Comparison of ENCODE assay signal across 24 mouse cellular contexts in genomic region chr4:47051905-47052304, GRCm38 (mm10). TPM values are rescaled to one million over a fixed set of nuclear protein-coding genes. Genes with fewer than 3 reads are reported as not detected.
DNase-seq lines count a peak whose midpoint lies in the region; ATAC-seq and TF ChIP-seq lines count a peak whose summit lies in the region.
"Had no signal": no experiment of that assay in that cellular context is flagged by ENCODE, and none has a peak within 500 bp of the region (broad histone marks: within the 10 kb centered on the region; RNA-seq: fewer than 3 reads in every experiment).

No protein-coding gene starts in this region.

- no peaks in the 10 kb centered on the region for H3K9me3 ChIP-seq in hindbrain, postnatal 0 days (ENCODE audit: low read length)
- peaks cover 5% of the 10 kb centered on the region; the same call in 1 of the 2 replicates for H3K9me3 ChIP-seq in hindbrain, embryonic 10.5 days
- no peaks in the 10 kb centered on the region for H3K9me3 ChIP-seq in kidney, postnatal 0 days (replicated peaks; ENCODE audit: low read length)
- H3K9me3 ChIP-seq: heart, embryonic 12.5 days; hindbrain, embryonic 15.5 days had no signal

- H3K9ac ChIP-seq in hindbrain, postnatal 0 days (replicated peaks; ENCODE audit: low read length) = no peak overlapping the region
- H3K9ac ChIP-seq in kidney, postnatal 0 days (ENCODE audit: low read depth, low read length) = no peak overlapping the region
- H3K9ac ChIP-seq: heart, embryonic 12.5 days; hindbrain, embryonic 15.5 days; liver, embryonic 14.5 days had no signal

- no peaks in the 10 kb centered on the region for H3K36me3 ChIP-seq in hindbrain, postnatal 0 days (ENCODE audit: insufficient read depth, low read length)
- H3K36me3 ChIP-seq in hindbrain, embryonic 10.5 days = no peaks in the 10 kb centered on the region
- 0 out of 2 replicates have a peak, but pooled peaks cover 2% of the 10 kb centered on the region for H3K36me3 ChIP-seq in kidney, postnatal 0 days (ENCODE audit: insufficient read depth, low read length)
- H3K36me3 ChIP-seq: heart, embryonic 12.5 days; hindbrain, embryonic 15.5 days; midbrain, embryonic 10.5 days had no signal

- H3K27me3 ChIP-seq in hindbrain, postnatal 0 days (ENCODE audit: insufficient read depth, low read length) = no peaks in the 10 kb centered on the region
- peaks cover 42% of the 10 kb centered on the region for H3K27me3 ChIP-seq in hindbrain, embryonic 10.5 days (ENCODE audit: insufficient read depth, poor library complexity, severe bottlenecking)
- no peaks in the 10 kb centered on the region for H3K27me3 ChIP-seq in kidney, postnatal 0 days (ENCODE audit: insufficient read depth, low read length)
- H3K27me3 ChIP-seq: hindbrain, embryonic 15.5 days had no signal

- no peak for ATAC-seq in hindbrain, postnatal 0 days
- no peak for ATAC-seq in kidney, postnatal 0 days (replicated peaks; ENCODE audit: low FRiP score, low read depth)
- ATAC-seq in monocyte, adult 5-6 weeks (replicated peaks; ENCODE audit: insufficient number of reproducible peaks, low FRiP score, low TSS enrichment, poor library complexity, severe bottlenecking) = no peak
- ATAC-seq: forebrain, embryonic 14.5 days had no signal

- H3K4me2 ChIP-seq in hindbrain, postnatal 0 days (ENCODE audit: low read depth, low read length) = no peak overlapping the region
- no peak overlapping the region for H3K4me2 ChIP-seq in kidney, postnatal 0 days (ENCODE audit: low read length)
- H3K4me2 ChIP-seq: heart, embryonic 12.5 days; hindbrain, embryonic 15.5 days had no signal

- H3K4me3 ChIP-seq in hindbrain, postnatal 0 days (ENCODE audit: low read length) = no peak overlapping the region
- H3K4me3 ChIP-seq in hindbrain, embryonic 10.5 days = no peak overlapping the region
- H3K4me3 ChIP-seq in kidney, postnatal 0 days (replicated peaks; ENCODE audit: low read depth, low read length) = no peak overlapping the region
- H3K4me3 ChIP-seq: heart, embryonic 12.5 days; hindbrain, embryonic 15.5 days; midbrain, embryonic 10.5 days had no signal

- H3K4me1 ChIP-seq in hindbrain, postnatal 0 days (ENCODE audit: insufficient read depth, low read length) = peaks cover 18% of the 10 kb centered on the region
- peaks cover 31% of the 10 kb centered on the region for H3K4me1 ChIP-seq in hindbrain, embryonic 10.5 days (replicated peaks)
- peaks cover 13% of the 10 kb centered on the region; the same call in 1 of the 2 replicates for H3K4me1 ChIP-seq in kidney, postnatal 0 days (replicated peaks; ENCODE audit: insufficient read depth, low read length)

- TF ChIP-seq CTCF in hindbrain, postnatal 0 days (IDR thresholded peaks at IDR 0.05; ENCODE audit: low read depth) = no peak
- no peak for TF ChIP-seq CTCF in kidney, postnatal 0 days (IDR thresholded peaks at IDR 0.05; ENCODE audit: low read depth)

- whole genome bisulfite sequencing in hindbrain, postnatal 0 days = 65% methylated on average over 9 of the region's 9 CpGs
- 80% methylated on average over 9 of the region's 9 CpGs for WGBS in hindbrain, embryonic 10.5 days
- WGBS in kidney, postnatal 0 days = 72% methylated on average over 9 of the region's 9 CpGs

- no peak overlapping the region for H3K27ac ChIP-seq in hindbrain, postnatal 0 days
- H3K27ac ChIP-seq in hindbrain, embryonic 10.5 days = no peak overlapping the region
- H3K27ac ChIP-seq in kidney, postnatal 0 days = peak overlapping the region; percentile 91
- H3K27ac ChIP-seq: hindbrain, embryonic 15.5 days; liver, embryonic 14.5 days; macrophage; midbrain, embryonic 10.5 days had no signal

- peak; percentile 41 for DNase-seq in hindbrain, postnatal 0 days (ENCODE audit: low spot score)
- no peak for DNase-seq in hindbrain, embryonic 10.5 days (ENCODE audit: low spot score)
- DNase-seq in lung, postnatal 36 days = peak; percentile 39
- DNase-seq in lung, postnatal 14 days = no peak
- DNase-seq in kidney, postnatal 0 days (ENCODE audit: low spot score) = no peak
- DNase-seq in natural killer cell, adult 2 months (ENCODE audit: low spot score in 2 of 2) = no peak
- DNase-seq: adrenal gland, postnatal 36 days; B cell, adult 2 months; gastrocnemius, postnatal 10 days; heart, adult 11 months; heart, postnatal 36 days; layer of hippocampus, postnatal 36 days; right cerebral cortex, postnatal 14 days; spleen, adult 18-20 months; thymus, adult 18-20 months; thymus, postnatal 4 days had no signal

RNA-seq across cellular contexts. Expression of gene Anks6, which starts 5.3 kb away (rescaled TPM):
- total RNA-seq in hindbrain, postnatal 0 days (2014; rRNA removed) = 11.1 and 13.4 TPM in 2 replicates
- polyA plus RNA-seq in hindbrain, postnatal 0 days (2015; fragmentation: Nextera tagmentation; extraction: Ambion mirVana) = 3.0 and 3.2 TPM in 2 replicates
- 3.8 and 4.1 TPM in 2 replicates for polyA plus RNA-seq in hindbrain, embryonic 10.5 days (2016; fragmentation: Nextera tagmentation; extraction: Ambion mirVana)
- polyA plus RNA-seq in kidney, postnatal 0 days (2015; fragmentation: Nextera tagmentation; extraction: Ambion mirVana) = 6.4 TPM in 2 replicates
- 0.57 to 0.97 TPM in 2 of 3 replicates, not detected in the other for total RNA-seq in monocyte, adult 5-6 weeks (2017)
- total RNA-seq: neutrophil, adult 5-6 weeks had no signal

RNA-seq across cellular contexts. Expression of gene Galnt12, which starts 39.8 kb away (rescaled TPM):
- 1.5 and 1.7 TPM in 2 replicates for total RNA-seq in hindbrain, postnatal 0 days (2014; rRNA removed)
- polyA plus RNA-seq in hindbrain, postnatal 0 days (2015; fragmentation: Nextera tagmentation; extraction: Ambion mirVana) = 1.2 and 1.4 TPM in 2 replicates
- polyA plus RNA-seq in hindbrain, embryonic 10.5 days (2016; fragmentation: Nextera tagmentation; extraction: Ambion mirVana) = 2.5 and 3.6 TPM in 2 replicates
- polyA plus RNA-seq in kidney, postnatal 0 days (2015; fragmentation: Nextera tagmentation; extraction: Ambion mirVana) = 10.2 and 11.2 TPM in 2 replicates
- 4.6 to 9.7 TPM (median 5.0 TPM) in 3 replicates for total RNA-seq in monocyte, adult 5-6 weeks (2017)

Comparison
In these comparisons a context has a peak if more than half of its experiments do, and no peak if none do; other contexts are left out.
1. DNase-seq: peak in hindbrain, postnatal 0 days (single experiment) and lung, postnatal 36 days (single experiment); none in hindbrain, embryonic 10.5 days (single experiment), lung, postnatal 14 days (single experiment), kidney, postnatal 0 days (single experiment) and natural killer cell, adult 2 months (0 of 2).